Mouse (Mus musculus) hindbrain, embryonic 10.5 days (tissue): ENCODE data around the gene Cbfb. TPM values are rescaled to one million over a fixed set of nuclear protein-coding genes. Genes with fewer than 3 reads are reported as not detected.
"Not testable (repeated sequence)": the region's sequence is repeated elsewhere in the genome, so short reads cannot be mapped to it uniquely, and the experiment has no call there.

Experiments
- DNase-seq: peaks from one replicate; pipeline ENCODE4 v3.0.0-alpha.2; 2017; ENCODE audit warnings: low spot score
- H3K27ac ChIP-seq: fragments of 300-500 bp; sonication (generic); 2 replicates; pipeline ENCODE4 v1.5.1; 2016; ENCODE audit warnings: mild to moderate bottlenecking, moderate library complexity
- H3K27me3 ChIP-seq: fragments of 300-500 bp; sonication (generic); 2 replicates; pipeline ENCODE4 v1.6.1; 2016; ENCODE audit warnings: mild to moderate bottlenecking; ENCODE audit not compliant: poor library complexity, insufficient read depth, severe bottlenecking
- H3K36me3 ChIP-seq: fragments of 300-500 bp; sonication (generic); 2 replicates; pipeline ENCODE4 v1.6.1; 2016; ENCODE audit warnings: mild to moderate bottlenecking, moderate library complexity
- H3K4me1 ChIP-seq: fragments of 300-500 bp; sonication (generic); replicated peaks from 2 replicates; pipeline ENCODE4 v1.6.1; 2016; ENCODE audit warnings: mild to moderate bottlenecking
- H3K4me3 ChIP-seq: fragments of 300-500 bp; sonication (generic); 2 replicates; pipeline ENCODE4 v1.5.1; 2016; ENCODE audit warnings: mild to moderate bottlenecking, moderate library complexity
- H3K9me3 ChIP-seq: fragments of 300-500 bp; sonication (generic); 2 replicates; pipeline ENCODE4 v1.6.1; 2016; ENCODE audit warnings: mild to moderate bottlenecking, moderate library complexity
- WGBS: fragments of 180-500 bp; shearing (Covaris S2); methylation state at CpG from one replicate; pipeline ENCODE4 v1.1.7; 2016; 5-methylcytosine and 5-hydroxymethylcytosine counted together
- polyA plus RNA-seq: library from polyadenylated mRNA; unstranded; fragments of >200 nt; fragmentation: Nextera tagmentation; extraction: Ambion mirVana; gene quantifications from 2 replicates; pipeline ENCODE4 v1.2.1, GENCODE M21; 2016

Cbfb gene
- polyA plus RNA-seq, 1 experiment from 2014 or later, result 42.1 TPM

GRCm38 (mm10) chr8:105164272-105164902, 6.1 kb upstream of the Cbfb start:
- no peaks in the 10 kb centered on the region for H3K9me3 ChIP-seq
- no peak overlapping the region for H3K27ac ChIP-seq
- peaks cover 12% of the 10 kb centered on the region; the same call in 1 of the 2 replicates for H3K4me1 ChIP-seq
- H3K4me3 ChIP-seq, result no peak overlapping the region
- H3K36me3 ChIP-seq, result no peaks in the 10 kb centered on the region
- DNase-seq, result peak; percentile 15
- WGBS, result 24% methylated on average over 6 of the region's 6 CpGs
- no peaks in the 10 kb centered on the region for H3K27me3 ChIP-seq

- Histone ChIP-seq H3K9me3 (no peaks in the 10 kb centered on the region), H3K4me3 (no peak overlapping the region), H3K36me3 (no peaks in the 10 kb centered on the region), H3K4me1 (peaks cover 18% of the 10 kb centered on the region), H3K27me3 (no peaks in the 10 kb centered on the region), H3K27ac (no peak overlapping the region)
- WGBS, result 92% methylated on average over 2 of the region's 2 CpGs
- no peak for DNase-seq
Measured at GRCm38 (mm10) chr8:105165191-105165590, 5.3 kb upstream of the Cbfb start.

- Histone ChIP-seq H3K27me3 (no peaks in the 10 kb centered on the region), H3K36me3 (no peaks in the 10 kb centered on the region), H3K27ac (no peak overlapping the region), H3K4me3 (no peak overlapping the region), H3K9me3 (no peaks in the 10 kb centered on the region), H3K4me1 (peaks cover 21% of the 10 kb centered on the region)
- 66% methylated on average over 2 of the region's 2 CpGs for WGBS
- no peak for DNase-seq
Measured at GRCm38 (mm10) chr8:105167116-105167515, 3.4 kb upstream of the Cbfb start.

DNA sequence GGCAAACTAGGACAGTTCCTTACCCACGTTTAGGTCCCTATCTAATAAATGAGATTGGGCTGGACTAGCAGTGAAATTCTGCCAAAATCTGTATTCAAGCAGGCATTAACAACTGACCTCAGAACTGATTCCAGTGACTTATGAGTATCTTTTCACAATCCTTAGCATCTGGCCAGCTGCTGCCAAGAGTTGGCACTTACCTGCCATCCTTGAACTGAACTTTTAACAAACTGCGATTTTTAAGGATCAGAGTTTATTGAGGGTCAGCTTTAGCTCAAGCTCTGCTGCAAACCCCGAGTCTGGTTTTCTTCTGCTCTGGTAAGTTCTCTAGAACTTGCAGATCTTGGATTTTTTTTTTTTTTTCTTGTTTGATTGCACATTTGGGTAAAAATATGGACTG, 892 bp upstream of the Cbfb start:
- 54% methylated on average over 3 of the region's 3 CpGs for WGBS
- Histone ChIP-seq H3K4me1 (peaks cover 29% of the 10 kb centered on the region), H3K27me3 (no peaks in the 10 kb centered on the region), H3K27ac (peak overlapping the region; percentile 99; the same call in 1 of the 2 replicates), H3K4me3 (peak overlapping the region; percentile 75), H3K9me3 (no peaks in the 10 kb centered on the region), H3K36me3 (peaks cover 12% of the 10 kb centered on the region)
- no peak for DNase-seq

GRCm38 (mm10) chr8:105170041-105170380, 463 bp upstream of the Cbfb start:
- Histone ChIP-seq H3K27ac (peak overlapping the region; percentile 99), H3K36me3 (peaks cover 16% of the 10 kb centered on the region), H3K4me1 (peaks cover 26% of the 10 kb centered on the region), H3K4me3 (peak overlapping the region; percentile 75), H3K9me3 (no peaks in the 10 kb centered on the region), H3K27me3 (no peaks in the 10 kb centered on the region)
- no peak for DNase-seq
- 5% methylated on average over 5 of the region's 5 CpGs for WGBS

DNA sequence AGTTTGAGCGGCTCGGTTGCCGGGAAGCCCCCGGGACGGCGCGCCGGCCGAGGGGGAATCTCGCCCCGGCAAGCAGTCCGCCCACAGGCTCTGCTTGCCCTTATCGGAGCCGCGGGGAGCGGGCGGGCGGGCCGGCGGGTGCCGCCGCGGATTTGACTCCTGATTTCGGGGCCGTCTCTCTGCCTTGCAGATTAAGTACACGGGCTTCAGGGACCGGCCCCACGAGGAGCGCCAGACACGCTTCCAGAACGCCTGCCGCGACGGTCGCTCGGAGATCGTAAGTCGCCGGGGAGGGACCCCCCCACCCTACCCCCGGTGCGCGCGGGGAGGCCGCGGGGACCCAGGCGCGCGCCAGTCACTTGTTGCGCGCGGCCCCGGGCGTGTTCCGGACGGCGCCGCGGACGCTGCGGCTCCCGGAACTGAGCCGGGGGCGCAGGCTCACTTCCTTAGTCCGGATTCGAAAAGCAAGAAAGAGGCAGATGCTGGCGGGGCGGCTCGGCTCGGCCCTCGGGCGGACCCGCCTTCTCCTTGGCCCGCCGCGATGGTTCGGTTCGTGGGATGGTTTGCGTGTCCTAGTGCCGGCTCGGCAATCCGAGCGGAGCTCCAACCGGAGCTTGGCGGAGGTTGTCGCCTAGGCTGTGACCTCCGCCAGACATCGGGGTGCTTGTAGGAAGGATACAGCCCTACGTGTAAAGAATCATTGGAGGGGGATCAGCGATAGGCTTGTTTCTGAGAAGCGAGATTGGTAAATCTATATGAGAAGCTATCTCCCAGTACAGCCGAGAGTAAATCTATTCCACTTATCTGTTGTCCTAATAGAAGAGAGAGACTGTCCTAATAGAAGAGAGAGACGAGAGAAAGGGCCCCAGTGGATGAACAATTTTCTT, 885 bp downstream of the Cbfb start:
- Histone ChIP-seq H3K9me3 (no peaks in the 10 kb centered on the region), H3K27ac (peak overlapping the region; percentile 99), H3K4me1 (peaks cover 26% of the 10 kb centered on the region), H3K27me3 (no peaks in the 10 kb centered on the region), H3K36me3 (peaks cover 29% of the 10 kb centered on the region), H3K4me3 (peak overlapping the region; percentile 75)
- under 1% methylated on average over 92 of the region's 92 CpGs for WGBS
- DNase-seq, result peak; percentile 73

GRCm38 (mm10) chr8:105172003-105172362, 1.5 kb downstream of the Cbfb start:
- Histone ChIP-seq H3K27me3 (no peaks in the 10 kb centered on the region), H3K9me3 (no peaks in the 10 kb centered on the region), H3K36me3 (peaks cover 35% of the 10 kb centered on the region), H3K27ac (peak overlapping the region; percentile 99), H3K4me1 (peaks cover 26% of the 10 kb centered on the region), H3K4me3 (peak overlapping the region; percentile 75)
- DNase-seq, result no peak
- WGBS, result 44% methylated on average over 6 of the region's 6 CpGs

DNA sequence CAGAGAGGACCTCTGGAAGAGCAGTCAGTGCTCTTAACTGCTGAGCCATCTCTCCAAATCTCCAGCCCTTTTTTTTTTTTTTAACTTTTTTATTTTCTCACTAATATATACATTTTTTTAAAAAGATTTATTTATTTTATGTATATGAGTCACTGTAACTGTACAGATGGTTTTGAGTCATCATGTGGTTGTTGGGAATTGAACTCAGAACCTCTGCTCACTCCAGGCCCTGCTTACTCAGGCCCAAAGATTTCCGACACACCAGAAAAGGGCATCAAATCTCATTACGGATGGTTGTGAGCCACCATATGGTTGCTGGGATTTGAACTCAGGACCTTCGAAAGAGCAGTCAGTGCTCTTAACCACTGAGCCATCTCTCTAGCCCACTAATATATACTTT, 4.8 kb downstream of the Cbfb start:
- WGBS, result 97% methylated on average over 3 of the region's 3 CpGs
- peaks cover 60% of the 10 kb centered on the region for H3K36me3 ChIP-seq

GRCm38 (mm10) chr8:105178211-105178800, 7.8 kb downstream of the Cbfb start:
- 86% methylated on average over 6 of the region's 6 CpGs for WGBS
- H3K36me3 ChIP-seq, result peaks cover 87% of the 10 kb centered on the region
- H3K27me3 ChIP-seq, result no peaks in the 10 kb centered on the region
- peaks cover 7% of the 10 kb centered on the region for H3K4me1 ChIP-seq
- no peak overlapping the region for H3K27ac ChIP-seq
- no peak overlapping the region for H3K4me3 ChIP-seq
- no peak for DNase-seq
- no peaks in the 10 kb centered on the region for H3K9me3 ChIP-seq

More for the DNA sequence above, 4.8 kb downstream of the Cbfb start:
- H3K27me3 ChIP-seq, DNase-seq, H3K27ac ChIP-seq, H3K9me3 ChIP-seq, H3K4me3 ChIP-seq: not testable (repeated sequence)
- peaks cover 18% of the 10 kb centered on the region for H3K4me1 ChIP-seq

GRCm38 (mm10) chr8:105182201-105182600, 11.7 kb downstream of the Cbfb start:
- no peaks in the 10 kb centered on the region for H3K9me3 ChIP-seq
- H3K27me3 ChIP-seq, result no peaks in the 10 kb centered on the region
- peaks cover 88% of the 10 kb centered on the region for H3K36me3 ChIP-seq
- H3K27ac ChIP-seq, result no peak overlapping the region
- H3K4me3 ChIP-seq, result no peak overlapping the region
- no peak for DNase-seq
- 96% methylated on average over 1 of the region's 1 CpGs for WGBS
- H3K4me1 ChIP-seq, result no peaks in the 10 kb centered on the region

DNA sequence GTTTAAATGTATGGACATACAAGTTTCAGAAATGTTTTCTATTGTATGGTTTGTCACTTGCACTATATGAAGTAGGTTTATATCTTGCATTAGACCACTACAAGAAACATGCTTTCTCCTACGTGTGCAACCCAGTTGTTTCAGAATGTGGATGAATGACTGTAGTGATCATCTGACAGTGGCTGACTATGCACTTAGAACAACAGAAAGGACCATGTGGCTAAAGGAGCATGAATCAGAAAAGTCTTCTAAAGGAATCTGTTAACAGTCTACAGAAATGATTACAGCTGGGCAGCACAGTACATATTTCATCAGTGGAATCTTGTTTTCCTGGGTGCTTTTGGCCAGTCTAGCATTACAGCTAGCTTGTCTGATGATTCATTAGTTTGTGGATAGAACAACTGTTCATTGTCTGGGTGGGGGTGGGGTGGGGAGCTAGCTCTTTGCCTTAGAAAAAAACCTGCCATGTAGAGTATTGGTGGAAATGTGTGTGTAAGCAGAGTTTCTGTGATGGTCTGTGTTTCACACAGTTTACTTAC, 16.1 kb downstream of the Cbfb start:
- H3K27ac ChIP-seq, result no peak overlapping the region
- H3K4me3 ChIP-seq, result no peak overlapping the region
- H3K27me3 ChIP-seq, result no peaks in the 10 kb centered on the region
- no peak for DNase-seq
- peaks cover 66% of the 10 kb centered on the region for H3K36me3 ChIP-seq
- no peaks in the 10 kb centered on the region for H3K9me3 ChIP-seq
- H3K4me1 ChIP-seq, result no peaks in the 10 kb centered on the region
- WGBS, result 77% methylated on average over 1 of the region's 1 CpGs

DNA sequence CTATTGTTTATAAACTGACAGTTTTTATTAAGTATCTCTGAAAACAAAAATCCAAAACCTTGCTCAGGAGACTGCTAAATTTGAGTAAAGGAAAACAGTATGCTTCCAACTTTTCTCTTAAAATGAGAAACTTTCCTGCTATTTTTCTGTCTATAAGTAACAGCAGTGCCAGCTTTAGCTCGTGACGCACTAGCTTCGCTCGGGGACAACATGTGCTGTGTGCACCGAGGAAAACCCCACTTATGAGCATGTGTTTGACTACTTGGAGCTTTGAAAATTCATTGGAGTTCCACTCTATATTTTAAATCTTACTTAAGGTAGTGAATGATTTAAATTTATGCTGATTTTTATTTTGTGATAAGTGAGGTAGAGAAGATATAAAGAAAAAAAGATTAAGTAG, 21.7 kb downstream of the Cbfb start:
- DNase-seq, result no peak

DNA sequence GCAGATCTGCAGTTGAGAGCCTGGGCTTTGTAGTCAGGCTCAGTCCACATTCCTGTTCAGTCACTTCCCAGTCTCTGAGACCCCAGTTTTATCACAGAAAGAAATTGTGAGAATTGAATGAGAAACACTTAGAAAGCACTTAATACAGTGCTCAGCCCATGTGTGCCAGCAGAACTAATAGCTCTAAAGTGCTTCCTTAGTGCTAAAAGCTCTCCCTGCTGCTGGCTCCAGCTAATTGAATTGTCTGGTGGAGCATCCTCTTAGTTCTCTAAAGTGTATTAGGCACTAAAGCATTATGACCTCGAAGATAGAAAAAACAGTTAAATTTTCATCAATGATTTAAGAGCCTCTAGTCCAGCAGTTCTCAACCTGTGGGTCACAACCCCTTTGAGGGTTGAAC, 35.3 kb downstream of the Cbfb start:
- 81% methylated on average over 1 of the region's 1 CpGs for WGBS
- DNase-seq, result no peak
- H3K9me3 ChIP-seq, result no peaks in the 10 kb centered on the region
- H3K27ac ChIP-seq, result no peak overlapping the region
- H3K36me3 ChIP-seq, result peaks cover 72% of the 10 kb centered on the region
- H3K27me3 ChIP-seq, result no peaks in the 10 kb centered on the region
- no peaks in the 10 kb centered on the region for H3K4me1 ChIP-seq
- no peak overlapping the region for H3K4me3 ChIP-seq

More for the DNA sequence above, 21.7 kb downstream of the Cbfb start:
- H3K36me3 ChIP-seq, result peaks cover 69% of the 10 kb centered on the region
- no peak overlapping the region for H3K27ac ChIP-seq
- H3K4me3 ChIP-seq, result no peak overlapping the region
- no peaks in the 10 kb centered on the region for H3K9me3 ChIP-seq
- 96% methylated on average over 5 of the region's 5 CpGs for WGBS
- no peaks in the 10 kb centered on the region for H3K4me1 ChIP-seq
- no peaks in the 10 kb centered on the region for H3K27me3 ChIP-seq
